9 mouse cellular contexts compared by ENCODE assay signal in the genomic region with DNA sequence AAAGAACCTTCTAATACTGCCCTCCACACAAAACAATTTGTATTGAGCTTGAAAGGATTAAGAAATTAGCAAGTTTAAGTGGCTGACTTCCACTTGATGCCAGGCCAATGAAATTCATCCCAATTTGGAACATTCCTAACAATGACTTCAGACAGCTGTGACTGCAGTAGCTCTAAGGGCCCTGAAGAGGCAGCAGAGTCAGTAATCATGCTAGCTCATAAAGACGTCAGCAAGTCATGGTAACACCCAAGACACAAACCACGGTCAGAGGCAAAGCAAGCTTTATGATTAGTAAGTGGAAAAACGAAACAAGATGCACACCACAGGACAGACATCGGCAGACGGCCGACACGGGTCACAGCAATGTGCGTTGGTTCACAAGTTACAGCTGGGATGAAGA.
DNase-seq lines count a peak whose midpoint lies in the region; ATAC-seq lines count a peak whose summit lies in the region.
"Had no signal": no experiment of that assay in that cellular context is flagged by ENCODE, and none has a peak within 500 bp of the region (broad histone marks: within the 10 kb centered on the region; RNA-seq: fewer than 3 reads in every experiment).

No protein-coding gene starts in this region.

- ATAC-seq in common myeloid progenitor, adult 5-6 weeks (replicated peaks; ENCODE audit: low read depth, poor library complexity, severe bottlenecking) = peak; percentile 93

- intact Hi-C loops in heart, postnatal 14 days (cut with DNase I) = loop anchor here (5.0 kb wide), 1 partner anchor 69 kb away; a partner anchor contains a TSS

- peak overlapping the region; percentile 7 for H3K4me3 ChIP-seq in megakaryocyte, embryonic 14.5 days (replicated peaks)
- H3K4me3 ChIP-seq: embryonic facial prominence, embryonic 12.5 days had no signal

- peaks cover 33% of the 10 kb centered on the region for H3K4me1 ChIP-seq in megakaryocyte, embryonic 14.5 days
- H3K4me1 ChIP-seq: embryonic facial prominence, embryonic 12.5 days had no signal

- DNase-seq in right cerebral cortex, adult 2 months (ENCODE audit: low spot score in 2 of 2) = peak; percentile 47 to 48
- DNase-seq in right cerebral cortex, postnatal 4 days = no peak
- DNase-seq in heart, postnatal 14 days = peak; percentile 29 to 48
- peak; percentile 57 to 59 for DNase-seq in layer of hippocampus, adult 8-10 months (ENCODE audit: low spot score in 2 of 2)
- DNase-seq in spleen, postnatal 4 days (ENCODE audit: low spot score in 2 of 2) = no peak
- DNase-seq in urinary bladder, postnatal 4 days (ENCODE audit: low spot score in 2 of 2) = no peak

- H3K36me3 ChIP-seq in megakaryocyte, embryonic 14.5 days (replicated peaks; ENCODE audit: low read length) = peaks cover 95% of the 10 kb centered on the region
- H3K36me3 ChIP-seq: embryonic facial prominence, embryonic 12.5 days had no signal

- H3K9me3 ChIP-seq in megakaryocyte, embryonic 14.5 days = no peaks in the 10 kb centered on the region
- H3K9me3 ChIP-seq: embryonic facial prominence, embryonic 12.5 days had no signal

- no peaks in the 10 kb centered on the region for H3K27me3 ChIP-seq in megakaryocyte, embryonic 14.5 days (replicated peaks)
- H3K27me3 ChIP-seq: embryonic facial prominence, embryonic 12.5 days had no signal

Comparison
In these comparisons a context has a peak if more than half of its experiments do, and no peak if none do; other contexts are left out.
1. DNase-seq: peak in right cerebral cortex, adult 2 months (2 of 2), heart, postnatal 14 days (2 of 2) and layer of hippocampus, adult 8-10 months (2 of 2); none in right cerebral cortex, postnatal 4 days (single experiment), spleen, postnatal 4 days (0 of 2) and urinary bladder, postnatal 4 days (0 of 2).